12 mouse cellular contexts compared by ENCODE assay signal in the genomic region with DNA sequence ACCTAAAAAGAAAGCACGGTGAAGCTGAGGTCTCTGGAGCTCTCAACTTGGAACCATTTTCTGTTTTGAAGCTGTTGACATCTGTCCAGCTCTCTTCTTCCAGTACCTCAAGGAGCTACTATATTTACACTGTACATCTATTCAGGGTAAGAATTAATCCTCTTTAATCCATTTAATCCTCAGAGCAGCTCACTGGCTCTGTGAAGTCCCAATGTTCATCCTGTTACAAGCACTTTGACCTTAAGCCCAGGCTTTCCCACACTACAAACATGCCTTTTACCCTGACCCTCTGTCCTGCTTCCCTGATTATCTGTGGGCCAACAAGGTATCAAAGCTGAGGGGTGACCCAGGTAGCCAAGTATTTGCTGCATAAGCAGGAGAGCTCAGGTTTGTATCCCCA.
"Had no signal": no experiment of that assay in that cellular context is flagged by ENCODE, and none has a peak within 500 bp of the region (broad histone marks: within the 10 kb centered on the region; RNA-seq: fewer than 3 reads in every experiment).

No protein-coding gene starts in this region.

- DNase-seq: lung, adult 18-20 months; lung, embryonic 14.5 days; lung, postnatal 10 days; lung, postnatal 4 days; midbrain, embryonic 14.5 days; right cerebral cortex, adult 18-20 months; right cerebral cortex, postnatal 25 days; right cerebral cortex, postnatal 4 days; spleen, adult 18-20 months; thymus, adult 2 months; thymus, postnatal 25 days; thymus, postnatal 4 days had no signal
